Mouse (Mus musculus) liver, postnatal 0 days (tissue): ENCODE data around the gene Apobec1.

Experiments
- CTCF ChIP-seq: sonication (generic); IDR thresholded peaks from 2 replicates; pipeline ENCODE4 v1.5.1; 2016; ENCODE audit warnings: antibody characterized with exemption, low read depth
- EP300 ChIP-seq: IDR thresholded peaks from 2 replicates; pipeline ENCODE4 v1.6.1; 2016; ENCODE audit warnings: antibody characterized with exemption, low read depth, mild to moderate bottlenecking

- no peak for TF ChIP-seq CTCF
- no peak for TF ChIP-seq EP300
Measured at GRCm38 (mm10) chr6:122539564-122539963, 62.7 kb downstream of the Apobec1 start.
